Mouse (Mus musculus) ES-E14 (cell line): ENCODE measurements at regions not wholly inside any gene's neighbourhood (a gene's known extent, or its start where the extent isn't known, plus 50 kb on each side); places are given as distances from the start of the nearest gene placed in this dataset.

Experiments used
- DNase-seq: peaks from one replicate; pipeline ENCODE4 v3.0.0-alpha.2; 2013; ENCODE audit warnings: low read depth, low spot score
- H3K27ac ChIP-seq: 2 replicates; pipeline ENCODE4 v1.5.1; 2012; ENCODE audit warnings: low read depth, mild to moderate bottlenecking, low read length, moderate library complexity, mixed read lengths; ENCODE audit not compliant: poor library complexity, insufficient read depth, severe bottlenecking
- H3K36me3 ChIP-seq: 2 replicates; pipeline ENCODE4 v1.6.1; 2012; ENCODE audit warnings: mild to moderate bottlenecking, low read length, moderate library complexity, mixed read lengths; ENCODE audit not compliant: control insufficient read depth, poor library complexity, insufficient read depth, severe bottlenecking
- H3K4me1 ChIP-seq, 2 experiments: fragments of 150-350 bp in 1 of 2; sonication (generic) in 1 of 2; 2 replicates each; pipeline ENCODE4 v1.6.1; 2012; ENCODE audit warnings: low read length in 2 of 2, mild to moderate bottlenecking in 1 of 2, mixed read lengths in 1 of 2; ENCODE audit not compliant: control insufficient read depth in 2 of 2, insufficient read depth in 2 of 2, poor library complexity in 1 of 2
- H3K4me3 ChIP-seq, 2 experiments: fragments of 150-350 bp in 1 of 2; sonication (generic) in 1 of 2; 2 replicates each; pipeline ENCODE4 v1.5.1; 2012; ENCODE audit warnings: low read length in 2 of 2, low read depth in 1 of 2, mild to moderate bottlenecking in 1 of 2, mixed read lengths in 1 of 2; ENCODE audit not compliant: insufficient read depth in 1 of 2, poor library complexity in 1 of 2, severe bottlenecking in 1 of 2
- H3K9ac ChIP-seq: 2 replicates; pipeline ENCODE4 v1.6.1; 2012; ENCODE audit warnings: low read depth, mild to moderate bottlenecking, low read length, mixed read lengths; ENCODE audit not compliant: poor library complexity, insufficient read depth, severe bottlenecking
- H3K9me3 ChIP-seq: fragments of 150-350 bp; sonication (generic); 2 replicates; pipeline ENCODE4 v1.6.1; 2012; ENCODE audit warnings: low read depth, mild to moderate bottlenecking, low read length; ENCODE audit not compliant: control insufficient read depth, insufficient read depth
- CHD2 ChIP-seq: IDR thresholded peaks from 2 replicates; pipeline ENCODE4 v1.6.1; 2014; ENCODE audit warnings: mild to moderate bottlenecking, low read depth, low read length, inconsistent platforms
- HCFC1 ChIP-seq: IDR thresholded peaks from 2 replicates; pipeline ENCODE4 v1.6.1; 2012; ENCODE audit warnings: low read length, inconsistent platforms, borderline replicate concordance; ENCODE audit not compliant: insufficient read depth
- MAFK ChIP-seq: IDR thresholded peaks from 2 replicates; pipeline ENCODE4 v1.6.1; 2014; ENCODE audit warnings: mild to moderate bottlenecking, low read depth, low read length, inconsistent platforms; ENCODE audit not compliant: insufficient read depth
- ZC3H11A ChIP-seq: IDR thresholded peaks from 2 replicates; pipeline ENCODE4 v1.6.1; 2012; ENCODE audit warnings: low read depth, mild to moderate bottlenecking, inconsistent platforms, low read length, borderline replicate concordance
- ZNF384 ChIP-seq: IDR thresholded peaks from 2 replicates; pipeline ENCODE4 v1.6.1; 2012; ENCODE audit warnings: low read depth, low read length, inconsistent platforms
- in situ Hi-C, 2 experiments: fragments of 600-800 bp; cut with MboI; formaldehyde crosslinking; loops; one replicate each; pipeline ENCODE4 v1.15.1; 2025; ENCODE audit warnings: low sequenced_read_pairs in 2 of 2, inconsistent platforms in 1 of 2; ENCODE audit not compliant: unreplicated experiment in 2 of 2

GRCm38 (mm10) chr13:71649031-71649430, 314.5 kb downstream of the Irx1 start:
- H3K27ac ChIP-seq, result no peak overlapping the region
- H3K36me3 ChIP-seq, result no peaks in the 10 kb centered on the region
- TF ChIP-seq ZC3H11A, result no peak
- no peak for TF ChIP-seq MAFK
- TF ChIP-seq ZNF384, result no peak
- TF ChIP-seq HCFC1, result no peak
- no peak for DNase-seq
- H3K9ac ChIP-seq, result no peak overlapping the region
- no peak overlapping the region for H3K4me3 ChIP-seq
- no peaks in the 10 kb centered on the region for H3K9me3 ChIP-seq
- no peaks in the 10 kb centered on the region for H3K4me1 ChIP-seq
- in situ Hi-C loops, result no loop called here

DNA sequence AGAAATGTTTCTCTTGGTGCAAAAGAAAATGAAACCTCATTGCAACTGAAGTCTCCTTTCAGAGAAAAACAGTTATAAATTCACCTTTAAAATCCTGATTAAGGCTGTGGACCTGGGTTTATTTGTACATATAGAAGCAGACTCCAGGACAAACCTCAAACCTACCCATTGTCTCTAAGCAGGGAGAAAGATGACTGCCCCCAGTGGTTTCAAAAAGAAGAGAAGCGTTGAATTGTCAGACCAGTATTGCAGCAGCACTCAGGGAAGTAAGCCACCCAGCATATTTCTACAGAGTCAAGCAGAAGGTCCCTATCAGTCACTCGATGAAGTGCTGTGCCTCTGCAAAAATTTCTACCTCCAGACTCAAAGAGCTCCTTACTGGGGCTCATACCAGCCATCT, 332.1 kb downstream of the Irx1 start:
- in situ Hi-C loops, result no loop called here
- TF ChIP-seq MAFK (no peak), CHD2 (no peak), HCFC1 (no peak), ZNF384 (no peak), ZC3H11A (no peak)
- no peaks in the 10 kb centered on the region for H3K9me3 ChIP-seq
- H3K9ac ChIP-seq, result no peak overlapping the region
- no peak overlapping the region for H3K27ac ChIP-seq
- no peaks in the 10 kb centered on the region for H3K4me1 ChIP-seq
- no peaks in the 10 kb centered on the region for H3K36me3 ChIP-seq
- no peak for DNase-seq
- H3K4me3 ChIP-seq, result no peak overlapping the region

DNA sequence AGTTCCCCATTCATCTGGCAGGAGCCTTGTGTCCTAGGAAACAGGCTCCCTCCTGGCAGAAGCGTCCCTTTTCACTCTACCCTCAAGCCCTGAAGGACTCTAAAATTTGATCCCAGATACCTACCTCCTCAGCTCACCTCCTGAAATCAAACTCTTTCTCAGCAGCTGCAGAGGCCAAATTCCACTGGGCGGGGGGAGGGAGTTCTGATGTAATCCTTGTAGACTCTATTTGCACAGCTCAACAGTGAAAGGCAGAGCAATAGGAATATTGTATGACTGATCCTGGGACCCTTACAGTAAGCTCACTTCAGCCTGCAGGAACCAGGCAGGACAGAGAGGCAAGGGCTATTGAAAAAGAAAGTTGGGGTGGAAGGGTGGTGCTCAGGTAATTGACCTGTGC, 346.3 kb downstream of the Irx1 start:
- Histone ChIP-seq H3K4me1 (no peaks in the 10 kb centered on the region), H3K27ac (no peak overlapping the region), H3K4me3 (no peak overlapping the region), H3K9me3 (no peaks in the 10 kb centered on the region), H3K36me3 (no peaks in the 10 kb centered on the region), H3K9ac (no peak overlapping the region)
- DNase-seq, result no peak
- in situ Hi-C loops, result no loop called here
- TF ChIP-seq MAFK, result no peak
- TF ChIP-seq ZC3H11A, result no peak
- TF ChIP-seq HCFC1, result no peak

DNA sequence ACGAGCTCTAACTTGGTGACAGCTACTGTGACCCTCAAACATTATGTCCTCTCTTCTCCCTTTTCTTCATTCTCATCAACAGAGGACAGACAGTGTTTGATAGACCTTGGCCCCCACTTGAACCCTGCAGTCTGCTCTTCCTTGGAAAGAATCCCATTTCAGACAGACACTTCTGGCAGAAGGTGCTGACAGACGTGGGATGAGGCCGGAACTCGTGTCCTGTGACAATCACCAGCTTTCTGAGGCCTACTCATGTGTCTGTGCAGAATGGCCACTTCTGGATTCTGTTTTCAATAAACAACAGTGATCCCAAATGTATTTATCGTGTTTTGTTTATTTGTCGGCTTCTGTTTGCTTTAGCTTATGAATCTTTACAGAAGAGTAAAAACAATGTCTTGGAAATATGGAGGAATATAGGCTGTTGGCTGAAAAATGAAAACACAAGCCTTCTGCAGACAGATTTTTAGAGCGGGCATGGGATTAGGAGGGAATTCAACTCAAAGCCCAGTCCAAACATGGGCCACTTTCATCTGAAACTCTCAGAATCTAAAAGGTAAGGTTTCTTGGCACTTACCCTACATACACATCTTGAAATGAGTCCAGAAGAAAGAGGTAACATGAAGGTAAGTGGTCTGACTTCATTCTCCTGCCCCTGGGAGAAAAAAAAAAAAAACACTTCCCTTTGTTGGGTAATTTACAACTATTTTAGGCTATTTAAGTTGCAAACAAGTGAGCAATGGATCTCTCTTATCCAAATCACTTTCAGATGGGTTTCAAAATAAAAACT, 350.9 kb downstream of the Irx1 start:
- Histone ChIP-seq H3K4me3 (no peak overlapping the region), H3K9ac (no peak overlapping the region), H3K36me3 (no peaks in the 10 kb centered on the region), H3K27ac (no peak overlapping the region), H3K4me1 (no peaks in the 10 kb centered on the region), H3K9me3 (no peaks in the 10 kb centered on the region)
- in situ Hi-C loops, result no loop called here
- TF ChIP-seq MAFK, result no peak
- TF ChIP-seq HCFC1, result no peak
- no peak for TF ChIP-seq CHD2
- TF ChIP-seq ZNF384, result no peak
- TF ChIP-seq ZC3H11A, result no peak
- no peak for DNase-seq

DNA sequence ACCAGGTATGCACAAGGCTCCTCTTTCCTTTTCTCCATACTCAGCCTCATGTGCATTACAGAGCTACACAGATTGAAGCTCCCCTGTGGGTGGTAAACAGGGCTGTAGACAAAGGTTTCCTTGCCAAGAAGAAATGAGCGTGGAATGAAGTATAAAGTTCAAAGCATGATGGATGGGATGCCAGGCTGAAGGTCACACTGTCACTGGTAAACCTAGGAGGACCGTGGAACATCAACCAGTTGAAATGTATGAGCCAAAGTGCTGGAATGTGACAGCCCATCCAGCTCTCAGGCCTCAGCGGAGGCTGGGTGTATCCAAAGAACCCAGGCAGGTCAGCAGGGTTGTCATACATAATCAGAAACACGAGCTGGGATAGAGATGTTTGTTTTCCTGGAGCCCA, 381.0 kb downstream of the Irx1 start:
- H3K27ac ChIP-seq, result no peak overlapping the region
- no peak overlapping the region for H3K9ac ChIP-seq
- H3K9me3 ChIP-seq, result no peaks in the 10 kb centered on the region
- no peaks in the 10 kb centered on the region for H3K4me1 ChIP-seq
- in situ Hi-C loops, result no loop called here
- TF ChIP-seq MAFK (no peak), ZNF384 (no peak), ZC3H11A (no peak), CHD2 (no peak), HCFC1 (no peak)
- no peak for DNase-seq
- H3K4me3 ChIP-seq, result no peak overlapping the region
- no peaks in the 10 kb centered on the region for H3K36me3 ChIP-seq
